Mouse (Mus musculus): Measurements from ENCODE around the gene Gm6408.
"Not testable (repeated sequence)": the region's sequence is repeated elsewhere in the genome, so short reads cannot be mapped to it uniquely, and the experiment has no call there.

The Gm6408 gene

GRCm38 (mm10) chr5:146481665-146482064 lies at the start of gene Gm6408:
Gm6408 (plus strand) TSS chr5:146481965.
- not testable (repeated sequence) for DNase-seq (ENCODE audit: extremely low read depth, low read depth)

- no peak for DNase-seq (ENCODE audit: extremely low read depth, low read depth)
Observed at GRCm38 (mm10) chr5:146432476-146432875, 49.3 kb upstream of the Gm6408 start.

GRCm38 (mm10) chr5:146435316-146435715 lies 46.4 kb upstream of the Gm6408 start:
- DNase-seq (ENCODE audit: extremely low read depth, low read depth) = no peak

DNA sequence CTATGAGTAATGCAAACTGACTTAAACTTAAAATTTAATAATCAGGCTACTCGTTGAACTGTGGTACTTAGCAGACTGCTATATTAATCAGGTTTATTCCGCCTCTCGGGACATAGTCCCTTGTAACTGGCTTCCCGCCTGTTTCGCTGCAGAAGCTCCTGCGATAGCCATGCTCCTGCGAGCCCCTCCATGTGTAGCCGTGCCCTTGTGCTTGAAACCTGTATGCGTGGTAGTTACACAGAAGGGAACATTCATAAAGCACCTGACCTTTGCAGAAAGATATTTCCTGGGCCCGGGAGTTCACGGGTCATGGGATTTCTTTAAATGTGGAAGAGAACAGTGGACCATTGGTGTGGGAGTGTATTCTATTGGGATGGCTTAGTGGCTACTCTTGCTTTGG lies 45.0 kb upstream of the Gm6408 start:
- no peak for DNase-seq (ENCODE audit: extremely low read depth, low read depth)

DNA sequence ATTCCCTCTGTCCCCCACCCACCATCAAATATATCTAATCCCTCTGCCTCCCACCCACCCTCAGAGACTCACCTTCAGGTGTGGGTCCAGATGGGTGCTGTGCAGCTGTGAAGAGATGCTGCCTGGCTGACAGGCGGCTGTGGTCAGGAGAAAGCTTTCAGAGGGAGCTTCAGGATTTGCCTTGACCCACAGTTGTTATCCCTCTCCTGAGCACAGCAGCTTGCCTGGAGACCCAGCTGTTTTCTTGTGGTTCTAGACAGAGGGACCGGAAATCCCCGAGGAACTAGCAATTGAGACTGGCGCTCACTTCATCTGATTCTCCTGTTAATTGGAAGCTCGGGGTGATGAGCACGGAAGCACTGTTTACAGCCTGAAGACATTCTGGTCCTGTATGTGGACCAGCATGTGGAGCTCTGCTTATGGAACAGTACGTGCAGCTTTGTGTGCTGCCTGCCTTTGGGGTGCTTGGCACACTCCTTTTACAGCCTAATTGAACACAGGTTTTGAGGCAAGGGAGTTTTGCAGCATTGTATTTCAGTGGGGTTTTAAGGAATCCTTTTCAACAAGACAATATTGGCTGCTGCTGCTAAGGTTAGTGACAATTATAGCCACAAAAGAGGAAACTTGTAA lies 42.5 kb upstream of the Gm6408 start:
- no peak for DNase-seq (ENCODE audit: extremely low read depth, low read depth)

- DNase-seq (ENCODE audit: extremely low read depth, low read depth) = no peak
Observed at GRCm38 (mm10) chr5:146440273-146440672, 41.5 kb upstream of the Gm6408 start.

GRCm38 (mm10) chr5:146442767-146443166 lies 39.0 kb upstream of the Gm6408 start:
- DNase-seq (ENCODE audit: extremely low read depth, low read depth) = no peak

- DNase-seq (ENCODE audit: extremely low read depth, low read depth) = no peak
Observed at GRCm38 (mm10) chr5:146446633-146447032, 35.1 kb upstream of the Gm6408 start.

- no peak for DNase-seq (ENCODE audit: extremely low read depth, low read depth)
Observed at GRCm38 (mm10) chr5:146451592-146452254, 30.0 kb upstream of the Gm6408 start.

- DNase-seq (ENCODE audit: extremely low read depth, low read depth) = no peak
Observed at GRCm38 (mm10) chr5:146453556-146453955, 28.2 kb upstream of the Gm6408 start.

GRCm38 (mm10) chr5:146461612-146462011 lies 20.2 kb upstream of the Gm6408 start:
- DNase-seq (ENCODE audit: extremely low read depth, low read depth) = no peak

GRCm38 (mm10) chr5:146466663-146467062 lies 15.1 kb upstream of the Gm6408 start:
- DNase-seq (ENCODE audit: extremely low read depth, low read depth) = no peak

DNA sequence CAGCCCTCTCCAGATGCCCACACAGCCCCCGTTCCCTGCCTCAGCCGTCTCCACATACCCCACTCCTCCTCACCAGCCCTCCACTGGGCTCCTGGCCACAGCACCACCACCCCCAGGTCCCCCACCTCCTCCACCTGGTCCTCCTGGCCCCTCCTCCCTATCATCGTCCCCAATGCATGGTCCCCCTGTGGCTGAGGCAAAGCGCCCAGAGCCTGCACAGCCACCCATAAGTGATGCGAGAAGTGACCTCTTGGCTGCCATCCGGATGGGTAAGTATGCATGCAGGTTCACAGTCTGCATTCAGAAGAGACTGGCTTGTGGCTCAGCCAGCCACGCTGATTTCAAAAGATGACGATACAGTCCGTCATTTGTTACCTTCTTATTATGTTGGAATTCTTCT lies 13.5 kb upstream of the Gm6408 start:
- DNase-seq (ENCODE audit: extremely low read depth, low read depth) = no peak

- no peak for DNase-seq (ENCODE audit: extremely low read depth, low read depth)
Observed at GRCm38 (mm10) chr5:146470821-146471220, 10.9 kb upstream of the Gm6408 start.

- no peak for DNase-seq (ENCODE audit: extremely low read depth, low read depth)
Observed at GRCm38 (mm10) chr5:146471311-146471710, 10.5 kb upstream of the Gm6408 start.

DNA sequence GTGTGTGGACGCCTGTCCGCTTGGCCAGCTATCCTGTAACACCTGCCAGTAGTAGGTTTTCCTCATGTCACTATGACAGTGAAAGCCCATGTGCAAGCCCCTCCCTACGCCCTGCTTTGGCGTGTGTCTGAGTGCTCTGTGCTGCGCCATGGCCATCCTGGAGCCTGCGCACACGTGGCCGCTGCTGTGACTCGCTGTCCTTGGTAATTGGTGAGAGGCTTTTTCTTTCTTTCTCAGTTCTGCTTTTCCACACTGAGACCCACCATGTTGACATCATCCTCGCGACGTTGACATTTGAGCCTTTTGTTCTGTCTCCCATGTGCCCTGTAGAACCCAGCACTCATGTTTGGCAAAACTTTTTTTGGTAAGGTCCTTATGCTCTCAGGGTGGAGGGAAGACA lies 9.9 kb upstream of the Gm6408 start:
- no peak for DNase-seq (ENCODE audit: extremely low read depth, low read depth)

- not testable (repeated sequence) for DNase-seq (ENCODE audit: extremely low read depth, low read depth)
Observed at GRCm38 (mm10) chr5:146479564-146479963, 2.2 kb upstream of the Gm6408 start.

GRCm38 (mm10) chr5:146488959-146489358 lies 7.2 kb downstream of the Gm6408 start:
- DNase-seq (ENCODE audit: extremely low read depth, low read depth) = not testable (repeated sequence)

- not testable (repeated sequence) for DNase-seq (ENCODE audit: extremely low read depth, low read depth)
Observed at GRCm38 (mm10) chr5:146491063-146491462, 9.3 kb downstream of the Gm6408 start, which contains the start of gene Gm6370. Gm6370 (plus strand) TSS chr5:146491363.

DNA sequence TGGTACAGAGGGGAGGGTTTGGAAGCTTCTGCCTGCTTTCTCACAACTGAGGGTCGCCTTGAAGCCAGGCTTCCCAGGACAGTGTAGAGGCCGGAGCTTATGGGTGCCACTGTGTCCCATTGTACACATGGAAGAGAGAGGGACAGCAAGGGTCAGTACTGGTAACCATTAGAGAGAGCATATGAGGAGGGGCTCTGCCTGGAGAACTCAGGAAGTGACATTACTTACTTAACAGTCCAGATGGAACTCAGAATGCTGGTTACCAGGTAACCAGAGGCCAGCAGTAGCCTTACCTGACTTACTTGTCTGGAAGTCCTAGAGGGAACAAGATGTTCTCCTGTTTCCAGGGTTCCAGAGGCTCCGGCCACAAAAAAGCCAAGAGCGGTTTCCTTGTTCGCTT lies 20.3 kb downstream of the Gm6408 start, which contains the start of gene 4930449I24Rik:
Gene 4930449I24Rik, plus strand, starts transcription at position 301 of the 400 bp plus-strand sequence.
- DNase-seq (ENCODE audit: extremely low read depth, low read depth) = not testable (repeated sequence)

GRCm38 (mm10) chr5:146513823-146514222 lies 32.1 kb downstream of the Gm6408 start, which contains the start of gene Gm3402:
Gm3402 (plus strand) TSS chr5:146514123.
- DNase-seq (ENCODE audit: extremely low read depth, low read depth) = not testable (repeated sequence)

GRCm38 (mm10) chr5:146525501-146525900 lies 43.7 kb downstream of the Gm6408 start, which contains the start of gene Gm3404:
Gm3404 (plus strand) TSS chr5:146525801.
- not testable (repeated sequence) for DNase-seq (ENCODE audit: extremely low read depth, low read depth)

All from MEL-GATA-1-ER (cell line).